Mouse (Mus musculus) small intestine, adult 2 months (tissue): ENCODE data around the gene Slc46a3.

ENCODE experiments used
- CTCF ChIP-seq: fragments of 200-500 bp; IDR thresholded peaks from 2 replicates; pipeline ENCODE4 v1.5.1; 2012; ENCODE audit warnings: low read depth, mild to moderate bottlenecking, control low read depth, inconsistent platforms, low read length, moderate library complexity, mixed read lengths; ENCODE audit not compliant: insufficient replicate concordance, insufficient read length; ENCODE audit errors: extremely low read depth
- POLR2A ChIP-seq: fragments of 200-500 bp; IDR thresholded peaks from 2 replicates; pipeline ENCODE4 v1.6.1; 2012; ENCODE audit warnings: low read depth, mild to moderate bottlenecking, control low read depth, inconsistent platforms, low read length, moderate library complexity

- TF ChIP-seq CTCF (no peak), POLR2A (no peak)
These were observed 47.3 kb downstream of the Slc46a3 start for GRCm38 (mm10) chr5:147847361-147847760.
